Mouse (Mus musculus) left cerebral cortex, adult 2 months (tissue): Measurements from ENCODE around the gene Lmx1b. TPM values are rescaled to one million over a fixed set of nuclear protein-coding genes. Genes with fewer than 3 reads are reported as not detected.

ENCODE experiments used
- DNase-seq, 2 experiments: peaks; one replicate each; pipeline ENCODE4 v3.0.0; 2021 to 2022; ENCODE audit warnings: low spot score in 2 of 2, mixed read lengths in 1 of 2; ENCODE audit errors: extremely low spot score in 1 of 2
- H3K27ac ChIP-seq: fragments of 200-600 bp; 2 replicates; pipeline ENCODE4 v1.8.1; 2022
- H3K4me3 ChIP-seq: fragments of 200-600 bp; 2 replicates; pipeline ENCODE4 v1.8.1; 2022
- CTCF ChIP-seq: fragments of 200-600 bp; IDR thresholded peaks from 2 replicates; pipeline ENCODE4 v1.8.1; 2022; ENCODE audit warnings: antibody characterized with exemption, mild to moderate bottlenecking, moderate library complexity
- intact Hi-C: fragments of 180-260 bp; cut with DNase I; formaldehyde crosslinking; loops from one replicate; pipeline ENCODE4 v1.15.1; 2025
- long read RNA-seq, 2 experiments: library from polyadenylated mRNA; stranded (forward); transcript quantifications; one replicate each; pipeline ENCODE4 v2.0.0; 2021; ENCODE audit warnings: borderline mapping rate in 2 of 2
- total RNA-seq, 2 experiments: library from RNA; stranded (reverse); gene quantifications; 2 replicates each; pipeline ENCODE4 v1.2.3; 2021

Gene Lmx1b
- under 1 TPM in 1 of 2 experiments, not detected in 1; 0.07 TPM for total RNA-seq
- long read RNA-seq, experiment 1, result 0 reads
- long read RNA-seq, experiment 2, result 0 reads

DNA sequence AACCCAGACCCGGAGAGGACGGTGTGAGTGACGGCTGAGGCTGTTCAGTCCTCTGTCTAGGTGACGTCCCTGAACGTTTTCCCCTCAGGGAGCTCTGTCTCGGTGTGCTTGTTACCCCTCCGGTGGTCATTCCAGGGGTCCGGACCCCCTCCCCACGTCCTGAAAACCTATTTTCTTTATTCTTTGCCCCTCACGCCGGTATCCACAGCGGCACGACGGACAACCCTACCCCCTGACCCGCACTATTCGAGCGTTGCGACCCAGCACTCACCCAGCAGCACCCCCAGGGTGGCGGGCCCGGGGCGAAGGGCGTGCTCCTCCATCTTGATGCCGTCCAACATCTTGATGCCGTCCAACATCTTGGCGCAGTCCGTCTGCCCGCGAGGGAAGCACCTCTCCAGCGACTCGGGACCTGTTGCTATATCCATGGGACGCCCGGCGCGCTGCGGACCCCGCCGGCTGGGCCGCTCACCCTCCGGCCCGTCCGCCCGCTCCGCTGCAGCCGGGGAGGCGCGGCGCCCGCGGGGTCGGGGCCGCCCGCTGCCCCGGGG lies at the start of gene Lmx1b:
Gene Lmx1b (minus strand): TSS at position 341 of the 551 bp plus-strand sequence.
- H3K4me3 ChIP-seq, result no peak within 1 kb of the TSS
- DNase-seq, result no peak
- no peak for TF ChIP-seq CTCF
- H3K27ac ChIP-seq, result no peak within 1 kb of the TSS
- intact Hi-C loops, result loop anchor here (5.0 kb wide), 1 partner anchor 73 kb away; no protein-coding TSS in a partner anchor

DNA sequence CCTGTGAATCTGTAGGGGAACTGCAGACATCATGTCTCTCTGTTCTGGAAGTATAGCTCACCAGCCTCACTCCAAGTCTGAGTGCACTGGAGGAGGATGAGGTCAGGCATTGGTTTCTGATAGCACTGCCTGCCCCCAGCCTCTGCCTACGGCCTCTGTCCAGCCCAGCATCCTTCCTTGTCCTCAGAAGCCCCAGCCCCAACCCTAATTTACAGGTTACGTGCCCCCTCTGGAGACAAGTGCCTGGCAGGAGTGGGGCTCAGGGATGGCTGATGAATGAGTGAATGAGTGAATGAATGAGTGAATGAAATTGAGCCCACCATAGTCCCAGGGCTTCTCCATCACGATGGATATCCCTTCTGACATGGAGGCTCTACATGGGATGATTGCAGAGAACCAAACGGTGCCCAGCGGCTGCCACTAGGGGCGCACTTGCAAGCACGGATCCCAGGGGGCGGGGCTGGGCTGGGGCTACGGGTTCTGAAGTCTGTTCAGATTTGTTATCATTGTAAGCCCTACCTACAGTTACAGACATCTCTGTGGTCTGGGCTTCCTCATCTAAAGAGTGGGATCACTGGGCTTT lies 49.7 kb upstream of the Lmx1b start:
- no peak for DNase-seq
- Histone ChIP-seq H3K4me3 (no peak overlapping the region), H3K27ac (no peak overlapping the region)
- peak; percentile 58 for TF ChIP-seq CTCF
- intact Hi-C loops, result no loop called here

- no peak overlapping the region for H3K4me3 ChIP-seq
- DNase-seq, result no peak
- no peak for TF ChIP-seq CTCF
- no peak overlapping the region for H3K27ac ChIP-seq
- intact Hi-C loops, result no loop called here
These were observed 49.0 kb upstream of the Lmx1b start for GRCm38 (mm10) chr2:33689155-33689879.

GRCm38 (mm10) chr2:33683594-33683993 lies 43.3 kb upstream of the Lmx1b start:
- no peak for DNase-seq
- no peak overlapping the region for H3K4me3 ChIP-seq
- no peak overlapping the region for H3K27ac ChIP-seq
- TF ChIP-seq CTCF, result no peak
- intact Hi-C loops, result no loop called here

- no peak for TF ChIP-seq CTCF
- H3K4me3 ChIP-seq, result no peak overlapping the region
- intact Hi-C loops, result no loop called here
- no peak for DNase-seq
- H3K27ac ChIP-seq, result no peak overlapping the region
These were observed 42.8 kb upstream of the Lmx1b start for GRCm38 (mm10) chr2:33683095-33683494.

DNA sequence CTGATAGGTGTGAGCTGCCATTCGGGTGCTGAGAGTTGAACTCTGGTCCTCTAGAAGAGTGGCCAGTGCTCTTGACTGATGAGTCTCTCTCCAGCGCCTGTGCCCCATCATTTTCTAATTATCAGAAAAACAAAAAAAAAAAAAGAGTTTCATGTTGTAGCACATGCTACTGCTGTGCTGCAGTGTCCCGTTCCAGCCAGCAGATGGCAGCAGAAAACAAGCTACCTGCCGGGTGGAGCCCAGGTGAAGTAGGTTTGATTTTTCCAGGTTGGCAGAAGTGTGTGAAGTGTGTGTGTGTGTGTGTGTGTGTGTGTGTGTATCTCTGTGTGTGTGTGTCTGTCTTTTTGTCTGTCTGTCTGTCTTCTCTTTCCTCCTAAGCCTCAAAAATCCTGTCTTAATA lies 41.9 kb upstream of the Lmx1b start:
- TF ChIP-seq CTCF, result peak; percentile 81
- DNase-seq, result peak; percentile 47 to 72
- Histone ChIP-seq H3K27ac (no peak overlapping the region), H3K4me3 (no peak overlapping the region)
- intact Hi-C loops, result loop anchor here (1.0 kb wide), 1 partner anchor 52 kb away; no protein-coding TSS in a partner anchor

- TF ChIP-seq CTCF, result no peak
- intact Hi-C loops, result loop anchor here (10.0 kb wide), 1 partner anchor 266 kb away; no protein-coding TSS in a partner anchor
- H3K4me3 ChIP-seq, result no peak overlapping the region
- H3K27ac ChIP-seq, result no peak overlapping the region
- DNase-seq, result no peak
These were observed 38.8 kb upstream of the Lmx1b start for GRCm38 (mm10) chr2:33678950-33679654.

GRCm38 (mm10) chr2:33672701-33673472 lies 32.6 kb upstream of the Lmx1b start:
- H3K27ac ChIP-seq, result no peak overlapping the region
- TF ChIP-seq CTCF, result no peak
- H3K4me3 ChIP-seq, result no peak overlapping the region
- intact Hi-C loops, result loop anchor here (10.0 kb wide), 1 partner anchor 272 kb away; no protein-coding TSS in a partner anchor
- no peak for DNase-seq

GRCm38 (mm10) chr2:33668741-33669140 lies 28.4 kb upstream of the Lmx1b start:
- Histone ChIP-seq H3K27ac (no peak overlapping the region), H3K4me3 (no peak overlapping the region)
- TF ChIP-seq CTCF, result no peak
- DNase-seq, result no peak
- intact Hi-C loops, result no loop called here

- no peak for DNase-seq
- Histone ChIP-seq H3K27ac (no peak overlapping the region), H3K4me3 (no peak overlapping the region)
- intact Hi-C loops, result no loop called here
- no peak for TF ChIP-seq CTCF
These were observed 26.2 kb upstream of the Lmx1b start for GRCm38 (mm10) chr2:33666388-33666945.
